Mouse (Mus musculus): Measurements from ENCODE around the gene Metrn.

GRCm38 (mm10) chr17:25843636-25844395 lies 46.9 kb upstream of the Metrn start:
- TF ChIP-seq POLR2A (IDR thresholded peaks at IDR 0.05; ENCODE audit: low read depth, low read length) = no peak
- TF ChIP-seq CTCF (IDR thresholded peaks at IDR 0.05; ENCODE audit: borderline replicate concordance, insufficient read depth, low read length) = no peak

All from embryonic fibroblast, embryonic 13.5 days (primary cell).